Mouse (Mus musculus) left cerebral cortex, adult 9 months (tissue): ENCODE data around the gene Ermard.

Experiments
- DNase-seq, 2 experiments: peaks; one replicate each; pipeline ENCODE4 v3.0.0; 2022; ENCODE audit warnings: low spot score in 2 of 2

Ermard gene

GRCm38 (mm10) chr17:15120569-15120968, 79.6 kb downstream of the Ermard start:
- DNase-seq: no peak

- DNase-seq: no peak
Observed at GRCm38 (mm10) chr17:15129630-15130287, 88.8 kb downstream of the Ermard start.

GRCm38 (mm10) chr17:15130288-15130656, 89.3 kb downstream of the Ermard start:
- no peak for DNase-seq

- DNase-seq: no peak
Observed at GRCm38 (mm10) chr17:15134905-15135669, 94.1 kb downstream of the Ermard start.

- DNase-seq: no peak
Observed at GRCm38 (mm10) chr17:15137443-15137842, 96.4 kb downstream of the Ermard start.
